Mouse (Mus musculus): Measurements from ENCODE around the gene Rab43.

Rab43 gene

DNA sequence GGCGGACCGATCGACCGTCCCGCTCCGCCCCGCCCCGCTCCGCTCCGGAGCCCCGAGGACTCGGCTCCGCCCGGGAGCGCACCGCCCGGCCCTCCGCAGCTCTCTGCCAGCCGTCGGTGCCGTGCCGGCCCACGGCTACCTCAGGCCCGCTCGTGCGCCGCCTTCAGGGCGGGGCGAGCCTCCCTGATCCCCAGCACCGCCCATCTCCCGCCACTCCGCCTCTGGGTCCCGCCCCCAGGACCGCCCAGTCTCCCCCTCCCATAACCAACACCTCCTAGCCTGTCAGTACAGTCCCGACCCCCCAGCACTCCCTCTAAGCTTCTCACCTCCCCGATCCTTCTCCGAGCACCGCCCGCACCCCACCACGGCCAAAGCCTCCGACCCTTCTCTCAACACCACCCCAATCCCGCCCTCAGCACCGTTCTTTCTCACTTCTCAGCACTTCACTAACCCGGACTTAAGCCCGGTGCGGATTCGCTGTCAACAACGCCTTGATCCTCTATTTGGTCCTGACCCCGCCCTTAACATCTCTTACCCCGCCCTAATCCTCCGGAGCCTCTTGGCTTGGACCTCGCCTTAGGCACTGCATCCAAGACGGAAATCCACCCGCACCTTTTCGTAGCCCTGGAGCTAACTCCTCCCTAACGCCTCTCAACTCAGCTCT is at the start of gene Rab43:
TSS of gene Rab43 (minus strand) at position 490 of the 664 bp plus-strand sequence.
- DNase-seq = peak; percentile 90

DNA sequence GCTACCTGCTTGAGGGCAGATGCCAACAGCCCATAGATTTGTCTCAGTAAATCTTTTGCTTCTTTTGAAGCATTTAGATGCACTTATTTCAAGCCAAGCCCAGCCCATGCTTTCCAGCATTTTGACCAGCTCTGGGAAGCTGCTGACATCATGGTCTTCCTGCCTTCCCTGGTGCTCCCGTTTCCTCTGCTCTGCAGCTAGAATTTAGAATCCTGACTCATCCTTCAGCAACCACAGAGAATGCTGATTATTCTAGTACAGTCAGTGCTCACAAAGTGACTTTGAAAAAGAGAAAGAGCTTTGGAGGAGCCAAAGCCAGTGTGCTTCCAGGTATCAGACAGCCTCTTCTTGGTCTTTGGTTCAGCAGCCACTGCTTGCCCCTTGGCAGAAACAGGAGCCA is 45.1 kb upstream of the Rab43 start:
- DNase-seq = no peak

DNA sequence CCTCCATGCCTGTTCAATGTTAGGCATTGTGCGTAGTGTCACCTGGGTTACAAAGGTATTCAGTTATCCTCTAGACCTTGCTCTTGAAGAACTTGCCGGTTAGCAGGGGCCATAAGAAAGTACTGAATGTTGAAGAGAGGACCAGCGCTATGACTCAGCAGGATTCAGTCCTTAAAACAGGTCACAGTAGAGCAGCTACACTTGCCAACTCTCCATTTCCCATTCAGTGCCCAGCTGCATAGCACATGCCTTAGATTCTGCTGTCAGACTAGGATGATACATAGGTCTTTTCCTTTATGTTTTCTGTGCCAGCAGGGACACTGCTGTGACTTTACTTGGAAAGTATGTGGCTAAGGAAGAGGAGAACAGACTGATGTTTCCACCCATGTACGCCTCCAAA is 41.5 kb upstream of the Rab43 start:
- DNase-seq = peak; percentile 13

DNA sequence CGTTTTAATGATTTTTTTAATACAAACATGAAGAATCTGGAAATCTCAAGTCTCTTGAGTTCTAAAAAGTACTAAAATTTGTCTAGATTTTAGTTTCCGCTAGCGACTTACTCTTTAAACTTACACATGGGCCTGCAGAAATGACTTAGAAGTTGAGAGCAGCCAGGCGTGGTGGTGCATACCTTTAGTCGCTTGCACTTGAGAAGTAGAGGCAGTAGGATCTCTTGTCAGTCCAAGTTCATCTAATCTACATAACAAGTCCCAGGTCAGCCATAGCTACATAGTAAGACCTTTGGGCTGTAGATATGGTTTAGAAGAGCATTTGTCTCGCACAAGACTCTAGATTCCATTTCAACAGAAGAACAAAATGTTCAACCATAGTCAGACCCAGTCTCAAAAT is 39.9 kb upstream of the Rab43 start:
- peak; percentile 29 for DNase-seq

DNA sequence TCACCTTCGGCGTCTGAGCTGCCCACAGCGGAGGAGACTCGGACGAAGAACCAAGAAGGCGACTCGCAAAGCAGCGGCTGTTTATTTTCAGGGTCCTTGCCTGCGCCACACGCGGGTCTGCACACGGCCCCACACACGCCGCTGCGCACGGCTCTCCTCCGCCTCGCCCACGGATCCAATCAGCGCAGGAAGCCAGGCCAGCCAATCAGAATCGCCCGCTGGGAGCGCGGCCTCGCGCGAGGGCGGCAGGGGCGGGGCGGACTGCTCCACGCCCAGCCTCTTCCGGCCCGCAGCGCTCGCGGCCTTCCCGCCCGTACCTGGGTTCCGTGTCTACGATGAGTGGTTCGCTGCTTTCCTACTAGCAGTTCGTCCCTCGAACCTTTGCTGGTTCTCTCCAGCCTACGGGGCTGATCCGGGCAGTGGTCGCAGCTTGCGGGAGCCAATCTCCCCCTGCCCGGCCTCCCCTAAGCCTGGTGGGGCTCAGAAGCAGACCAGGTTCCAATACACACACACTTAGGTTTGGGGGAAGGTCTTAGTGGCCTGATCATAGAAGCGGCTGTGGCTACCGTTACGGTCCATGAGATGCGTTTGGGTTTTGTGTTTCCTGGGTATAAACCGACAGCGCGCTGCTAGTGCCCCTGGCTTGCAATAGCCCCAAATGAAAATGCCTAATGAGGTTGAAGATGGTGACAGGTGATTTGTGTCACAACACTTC is 39.1 kb upstream of the Rab43 start, which contains the start of gene Cnbp:
TSS of gene Cnbp (minus strand) at position 207 of the 715 bp plus-strand sequence.
- peak; percentile 96 for DNase-seq

DNA sequence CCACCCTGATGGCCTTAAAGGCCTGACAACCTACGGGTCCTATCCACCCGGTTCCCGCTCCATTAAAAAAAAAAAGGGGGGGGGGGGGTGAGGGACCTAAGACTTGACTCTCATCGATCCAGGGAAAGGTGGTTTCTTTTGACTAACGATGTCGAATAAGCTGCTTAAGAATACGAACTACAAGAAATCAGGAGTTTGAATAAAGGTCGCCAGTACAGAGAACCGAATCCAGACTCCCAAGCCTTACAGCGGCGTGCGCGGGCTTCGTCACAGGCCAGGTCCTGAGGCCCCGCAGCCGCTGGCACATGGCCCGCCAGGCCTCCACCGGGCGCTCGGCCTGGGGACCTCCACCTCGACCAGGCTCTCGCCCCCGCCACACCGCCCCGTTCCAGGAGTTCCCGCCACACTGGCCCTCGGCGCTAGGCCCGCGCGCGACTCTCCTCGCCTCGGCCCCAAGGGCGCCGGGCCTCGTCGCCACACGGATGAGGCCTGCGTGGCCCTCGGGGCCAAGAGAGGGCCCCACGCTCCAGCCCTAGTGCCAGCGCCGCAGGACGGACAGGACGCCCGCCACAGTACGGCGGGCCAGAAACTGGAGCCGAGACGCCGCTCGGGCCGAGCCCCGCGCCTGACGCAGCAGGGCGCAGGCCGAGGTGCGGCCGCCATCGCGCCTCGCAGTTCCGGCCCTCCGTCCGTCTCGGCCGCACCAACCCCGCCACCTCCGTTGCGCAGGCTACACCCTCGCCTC is 38.4 kb upstream of the Rab43 start:
- DNase-seq = peak; percentile 65

DNA sequence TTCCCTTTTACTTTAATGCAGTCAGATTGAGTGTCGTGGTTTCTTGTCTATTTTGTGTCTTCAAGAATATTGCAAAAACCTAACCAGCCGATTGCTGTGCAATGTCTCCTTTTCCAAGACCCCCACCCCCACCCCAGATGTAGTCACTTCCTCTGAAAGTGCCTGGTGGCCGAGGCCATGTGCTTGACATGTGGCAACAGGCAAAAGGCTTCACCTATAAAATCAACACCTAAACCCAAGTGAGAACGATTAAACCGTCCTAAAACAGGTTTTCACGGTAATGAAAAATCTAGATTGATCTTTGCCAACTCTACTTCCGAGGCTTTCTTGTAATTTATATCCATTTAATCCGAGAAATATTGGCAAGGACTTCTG is 37.8 kb upstream of the Rab43 start:
- DNase-seq = no peak

DNA sequence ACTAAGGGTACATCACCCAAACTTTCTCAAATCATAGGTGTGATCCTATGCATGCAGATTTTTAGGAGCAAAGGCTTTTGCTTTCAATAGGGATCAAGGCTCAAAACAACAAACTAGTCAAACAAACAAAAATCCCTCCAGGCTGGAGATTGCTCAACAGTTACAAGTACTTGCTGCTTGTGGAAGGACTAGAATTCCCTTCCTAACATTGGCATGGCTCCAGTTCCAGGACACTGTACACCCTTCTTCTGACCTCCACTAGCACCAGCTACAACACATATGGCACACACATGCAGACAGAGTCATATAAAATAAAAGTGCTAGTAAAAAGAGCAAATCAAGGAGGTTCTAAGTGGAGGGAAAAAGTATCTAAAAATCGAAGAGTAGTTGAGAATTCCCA is 34.8 kb upstream of the Rab43 start:
- DNase-seq = peak; percentile 39

DNA sequence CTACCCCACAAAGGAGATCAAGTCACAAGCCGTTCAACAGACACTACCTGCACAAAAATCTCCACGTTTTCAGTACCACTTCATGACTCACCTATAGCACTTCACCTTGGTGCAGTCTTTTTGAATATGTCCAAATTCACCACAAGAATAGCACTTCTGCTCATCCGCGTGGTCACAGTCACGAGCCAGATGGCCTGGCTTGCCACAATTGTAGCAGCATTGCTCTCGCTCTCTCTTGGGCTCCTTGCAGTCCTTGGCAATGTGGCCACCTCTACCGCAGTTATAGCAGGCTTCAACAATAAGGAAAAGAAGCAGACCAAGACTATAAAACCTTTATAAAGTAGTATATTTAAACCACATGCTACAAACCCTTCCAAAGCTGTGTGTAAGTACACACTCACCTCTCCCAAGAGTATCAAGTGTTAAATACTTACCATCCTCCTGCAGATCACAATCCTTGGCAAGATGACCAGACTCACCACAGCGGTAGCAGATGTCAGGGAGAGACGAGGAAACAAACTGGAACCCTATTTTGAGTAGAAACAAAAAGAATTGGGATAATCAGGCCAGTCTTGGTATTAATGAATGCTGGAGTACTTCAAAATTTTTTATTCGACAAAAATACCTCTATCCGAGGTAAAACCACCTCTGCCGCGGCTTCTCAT is 33.2 kb upstream of the Rab43 start:
- DNase-seq = peak; percentile 82

DNA sequence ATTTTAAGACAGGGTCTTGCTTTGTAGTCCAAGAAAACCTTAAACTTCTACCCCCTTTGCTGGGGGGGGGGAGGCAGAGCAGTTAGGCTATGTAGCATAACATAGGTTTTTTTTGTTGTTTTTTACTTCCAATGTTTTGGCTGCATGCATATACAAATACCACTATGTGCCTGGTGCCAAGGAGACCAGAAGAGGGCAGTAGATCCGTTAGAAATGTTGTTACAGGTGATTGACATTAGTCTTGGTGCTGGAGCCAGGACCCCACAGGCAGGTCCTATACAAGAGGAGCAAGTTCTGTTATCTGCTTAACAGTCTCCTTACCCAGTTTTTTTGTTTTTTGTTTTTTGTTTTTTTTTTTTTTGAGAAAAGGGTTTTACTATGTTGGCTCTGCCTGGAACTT is 30.3 kb upstream of the Rab43 start:
- DNase-seq = peak; percentile 36

DNA sequence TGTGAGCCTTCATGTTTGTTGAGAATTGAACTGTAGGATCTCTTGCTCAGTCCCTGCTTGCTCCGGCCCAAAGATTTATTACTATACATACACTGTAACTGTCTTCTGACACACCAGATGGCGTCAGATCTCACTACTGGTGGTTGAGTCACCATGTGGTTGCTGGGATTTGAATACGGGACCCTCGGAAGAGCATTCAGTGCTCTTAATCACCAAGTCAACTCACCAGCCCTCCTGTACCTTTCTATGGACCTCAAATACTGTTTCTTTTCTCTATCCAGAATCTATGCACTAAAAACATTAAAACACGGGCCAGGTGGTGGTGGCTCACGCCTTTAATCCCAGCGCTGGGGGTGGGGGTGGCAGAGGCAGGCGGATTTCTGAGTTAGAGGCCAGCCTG is 29.7 kb upstream of the Rab43 start:
- DNase-seq = peak; percentile 16

DNA sequence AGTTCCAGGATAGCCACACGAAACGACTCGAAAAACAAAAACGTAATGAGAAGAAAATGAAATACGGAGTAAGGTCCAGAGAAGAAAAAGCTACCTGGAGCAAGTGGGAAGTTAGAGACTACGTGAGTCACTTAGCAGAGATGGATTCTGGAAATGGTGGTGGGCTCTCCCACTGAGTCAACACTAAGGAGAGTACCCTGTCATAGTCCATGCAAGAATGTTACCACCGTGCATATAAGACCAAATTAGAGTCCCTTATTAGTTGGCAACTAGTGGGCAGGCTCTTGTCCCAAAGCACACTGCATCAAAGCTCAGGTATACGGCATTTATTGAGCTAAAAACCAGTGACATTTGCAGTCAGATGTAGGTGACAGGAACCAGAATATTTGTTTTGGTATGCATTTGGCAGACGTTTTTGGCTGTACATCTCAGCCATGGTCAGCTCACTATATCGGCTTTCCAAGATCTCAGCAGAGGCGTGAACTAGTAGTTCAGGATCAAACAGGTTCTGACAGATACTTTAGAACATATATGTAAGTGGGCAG is 27.9 kb upstream of the Rab43 start:
- DNase-seq = peak; percentile 23

DNA sequence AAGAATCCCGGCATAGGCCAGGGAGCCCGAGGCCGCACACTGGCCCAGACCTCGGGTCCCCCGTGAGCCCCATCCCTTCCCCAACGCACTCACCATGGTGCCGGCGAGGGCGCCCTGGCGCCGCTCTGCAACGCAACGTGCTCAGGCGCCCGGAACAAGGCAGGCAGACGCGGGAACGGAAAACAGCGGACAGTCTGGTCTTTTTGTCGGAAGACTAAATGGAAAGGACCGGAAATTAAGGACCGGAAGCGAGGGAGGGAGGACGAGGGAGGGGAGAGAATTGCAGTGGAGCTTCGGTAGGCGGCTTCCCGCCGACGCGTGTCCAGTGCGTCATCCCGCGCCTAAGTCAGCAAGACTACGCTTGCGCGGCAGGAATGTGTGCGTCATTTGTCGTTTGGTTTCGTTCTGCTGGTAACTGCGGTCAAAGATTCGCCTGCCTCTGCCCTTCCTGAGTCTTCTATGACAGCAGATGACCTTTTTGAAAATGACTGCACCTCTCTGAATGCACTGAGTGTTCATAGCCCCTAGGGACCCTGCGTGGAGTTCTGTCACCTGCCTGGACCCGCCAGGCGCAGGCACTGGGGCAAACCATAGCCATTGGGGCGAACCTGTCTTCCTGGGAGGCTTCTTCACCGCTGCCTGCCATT is 26.7 kb upstream of the Rab43 start, which contains the start of gene Isy1:
TSS of gene Isy1 (minus strand) at position 248 of the 647 bp plus-strand sequence.
- DNase-seq = peak; percentile 96

DNA sequence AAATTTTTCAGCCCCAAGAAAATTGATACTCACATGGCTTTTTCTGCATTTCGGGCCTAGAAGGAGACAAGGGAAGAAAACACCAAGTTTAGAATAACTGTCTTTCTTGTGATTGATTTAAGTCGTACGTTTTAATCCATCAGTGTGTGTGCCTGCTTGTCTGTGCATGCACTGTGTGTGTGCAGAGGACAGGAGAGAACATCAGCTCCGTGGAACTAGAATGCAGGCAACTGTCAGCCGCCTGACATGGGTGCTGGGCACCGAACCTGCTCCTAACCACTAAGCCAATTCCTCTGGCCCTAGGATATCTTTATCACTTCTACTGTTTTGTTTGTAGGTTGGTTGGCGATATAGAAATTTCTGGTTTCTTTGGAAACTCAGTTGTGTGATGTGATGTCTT is 23.7 kb upstream of the Rab43 start, which contains the start of gene Gm45140:
TSS of gene Gm45140 (minus strand) at position 101 of the 400 bp plus-strand sequence.
- DNase-seq = no peak

DNA sequence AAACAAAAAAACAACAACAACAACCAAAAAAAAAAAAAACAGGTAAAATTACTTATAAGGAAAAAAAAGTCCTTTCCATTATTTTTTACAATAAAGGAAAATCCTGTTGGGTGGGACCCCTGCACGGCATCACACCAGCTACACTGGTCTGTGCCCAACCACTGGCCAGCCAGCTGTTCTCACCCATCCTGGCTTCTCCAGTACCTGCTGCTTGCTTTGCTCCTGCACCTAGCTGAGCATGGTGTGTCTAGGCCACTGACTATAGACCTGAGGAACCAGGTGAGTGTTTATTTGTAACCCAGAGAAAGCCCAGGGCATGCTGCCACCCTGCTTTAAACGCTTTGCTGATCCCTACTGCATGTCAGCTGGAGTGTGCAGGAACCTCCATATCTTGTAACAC is 8.4 kb upstream of the Rab43 start:
- DNase-seq = no peak

DNA sequence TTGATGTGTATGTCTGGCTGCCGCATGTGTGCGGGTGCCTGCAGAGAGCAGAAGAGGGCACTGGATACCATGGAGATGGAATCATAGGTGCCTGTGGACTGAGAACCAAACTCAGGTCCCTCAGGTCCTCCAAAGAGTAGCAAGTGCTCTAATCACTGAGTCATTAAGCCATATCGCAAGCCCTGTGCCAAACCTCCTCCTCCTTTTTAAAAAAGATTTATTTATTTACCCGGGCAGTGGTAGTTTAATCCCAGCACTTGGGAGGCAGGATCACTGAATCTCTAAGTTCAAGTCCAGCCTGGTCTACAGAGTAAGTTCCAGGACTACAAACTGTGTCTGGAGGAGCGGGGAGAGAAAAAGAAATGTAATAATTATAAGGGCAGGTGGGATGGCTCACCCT is 2.5 kb upstream of the Rab43 start:
- no peak for DNase-seq

DNA sequence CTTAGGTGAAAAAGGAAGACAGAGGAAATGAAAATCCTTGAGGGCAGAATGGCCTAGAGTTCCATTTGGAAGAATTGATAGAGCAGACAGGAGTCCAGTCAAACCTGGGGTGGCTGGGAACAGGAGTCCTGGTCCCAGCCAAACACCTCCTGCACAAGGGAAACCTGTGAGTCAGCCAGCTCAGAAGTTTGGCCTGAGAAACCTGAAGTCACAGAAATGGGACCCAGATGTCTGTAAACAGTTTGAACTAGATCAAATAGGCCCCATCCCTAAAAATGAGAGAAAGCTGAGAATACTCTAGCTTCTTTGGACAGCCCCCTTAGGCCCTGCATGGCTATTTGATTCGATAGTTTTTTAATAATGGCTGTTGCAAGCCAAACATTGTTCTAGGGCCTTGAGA is 692 bp upstream of the Rab43 start:
- DNase-seq = no peak

DNA sequence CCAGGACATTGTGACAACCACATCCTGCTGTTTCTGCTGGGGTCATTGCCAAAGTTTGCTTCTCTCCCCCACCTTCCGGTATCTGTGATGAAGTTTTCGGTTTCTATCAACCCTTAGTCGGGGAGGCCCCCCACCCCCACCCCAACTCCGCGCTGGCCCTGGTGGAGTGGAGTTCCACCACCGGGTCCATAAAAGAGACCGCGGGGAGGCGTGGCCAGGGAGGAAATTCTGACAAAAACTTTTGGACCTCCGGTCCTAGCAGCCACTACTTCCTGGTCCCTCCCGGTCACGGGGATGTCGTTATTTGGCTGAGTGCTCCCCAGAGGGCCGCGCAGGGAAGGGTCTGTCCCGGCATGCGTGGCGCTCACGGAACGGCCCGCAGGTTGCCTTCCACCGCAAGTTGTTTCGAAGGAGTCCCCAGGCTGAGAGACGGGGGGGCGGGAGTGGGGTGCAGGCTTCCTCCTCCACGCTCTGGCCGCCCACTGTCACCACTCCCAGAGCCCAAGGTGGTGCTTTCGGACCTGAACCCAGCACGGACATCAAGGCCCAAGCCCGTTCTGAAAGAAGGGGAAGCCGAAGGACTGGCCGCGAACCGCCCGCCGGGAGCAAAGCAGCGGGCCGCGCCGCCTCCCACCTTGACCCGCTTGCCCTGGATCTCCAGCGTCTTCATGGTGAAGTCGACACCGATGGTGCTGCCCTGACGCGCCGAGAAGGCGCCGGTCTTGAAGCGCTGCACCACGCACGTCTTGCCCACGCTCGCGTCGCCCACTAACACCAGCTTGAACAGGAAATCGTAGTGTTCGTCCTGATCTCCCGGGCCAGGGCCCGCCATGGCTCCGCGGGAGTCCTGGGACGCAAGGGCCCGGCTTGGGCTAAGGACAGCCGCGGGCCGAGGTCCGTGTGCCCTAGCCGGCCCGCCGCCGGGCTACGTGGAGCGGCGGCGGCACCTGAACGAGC is 973 bp downstream of the Rab43 start:
- DNase-seq = peak; percentile 51

DNA sequence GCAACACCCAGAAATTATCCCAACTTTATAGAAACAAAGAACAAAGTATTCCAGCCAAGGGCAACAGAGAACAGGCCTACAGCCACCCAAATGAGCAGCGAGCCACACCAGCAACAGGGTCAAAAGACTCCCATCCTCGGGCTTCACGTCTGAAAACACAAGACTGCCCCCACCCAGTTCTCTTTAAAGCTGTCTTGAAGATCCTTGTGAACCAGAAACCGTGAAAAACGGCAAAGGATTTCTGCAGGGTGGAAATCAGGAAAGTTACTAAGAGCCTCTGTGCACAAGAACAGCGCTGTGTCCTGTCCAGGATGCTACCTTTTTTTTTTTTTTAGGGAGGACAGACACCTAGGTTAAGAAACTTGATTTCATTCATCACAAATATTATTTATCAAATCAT is 1.7 kb downstream of the Rab43 start:
- DNase-seq = no peak

DNA sequence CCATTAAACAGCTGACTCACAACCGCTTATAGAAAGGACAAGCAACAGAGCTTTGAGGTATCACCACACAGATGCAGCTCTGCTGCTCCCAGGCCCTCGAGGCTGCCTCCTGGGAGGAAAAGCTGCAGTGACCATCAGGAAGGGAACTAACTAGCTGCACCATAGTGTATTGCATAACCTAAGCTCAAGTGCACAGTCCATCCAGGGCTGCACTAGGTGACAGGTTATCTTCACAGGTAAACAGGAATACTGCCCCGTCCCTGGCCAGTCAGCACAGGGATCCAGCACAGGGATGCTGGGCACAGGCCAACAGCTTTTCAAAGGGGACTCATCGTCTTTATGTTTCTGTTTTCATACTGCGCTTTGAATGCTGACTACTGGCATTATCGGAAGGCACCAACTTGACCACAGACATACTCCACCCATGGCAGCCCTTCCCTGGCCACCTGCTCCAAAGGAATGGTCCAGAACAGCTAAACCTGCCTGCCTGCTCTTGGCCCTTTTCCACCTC is 2.3 kb downstream of the Rab43 start:
- peak; percentile 60 for DNase-seq

DNA sequence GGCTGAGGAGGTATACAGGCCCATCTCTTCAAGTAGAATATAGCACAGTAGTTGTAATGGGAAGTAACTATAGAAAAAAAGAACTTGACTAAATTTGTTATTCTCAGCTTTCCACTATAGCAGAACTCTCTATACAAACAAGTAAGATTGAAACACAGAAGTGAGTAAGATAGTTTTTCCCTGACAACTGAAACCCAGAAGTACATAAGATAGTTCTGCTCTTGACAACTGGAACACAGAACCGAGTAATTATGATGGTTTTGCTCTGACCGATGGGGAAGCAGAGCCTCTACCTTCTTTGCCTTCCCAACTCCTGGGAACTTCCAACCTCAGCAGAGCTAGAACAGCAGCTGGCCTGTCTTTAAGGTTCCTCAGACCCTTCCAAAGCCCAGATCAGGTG is 2.8 kb downstream of the Rab43 start:
- no peak for DNase-seq
